Comparison of ENCODE assay signal across 11 mouse cellular contexts in the genomic region with DNA sequence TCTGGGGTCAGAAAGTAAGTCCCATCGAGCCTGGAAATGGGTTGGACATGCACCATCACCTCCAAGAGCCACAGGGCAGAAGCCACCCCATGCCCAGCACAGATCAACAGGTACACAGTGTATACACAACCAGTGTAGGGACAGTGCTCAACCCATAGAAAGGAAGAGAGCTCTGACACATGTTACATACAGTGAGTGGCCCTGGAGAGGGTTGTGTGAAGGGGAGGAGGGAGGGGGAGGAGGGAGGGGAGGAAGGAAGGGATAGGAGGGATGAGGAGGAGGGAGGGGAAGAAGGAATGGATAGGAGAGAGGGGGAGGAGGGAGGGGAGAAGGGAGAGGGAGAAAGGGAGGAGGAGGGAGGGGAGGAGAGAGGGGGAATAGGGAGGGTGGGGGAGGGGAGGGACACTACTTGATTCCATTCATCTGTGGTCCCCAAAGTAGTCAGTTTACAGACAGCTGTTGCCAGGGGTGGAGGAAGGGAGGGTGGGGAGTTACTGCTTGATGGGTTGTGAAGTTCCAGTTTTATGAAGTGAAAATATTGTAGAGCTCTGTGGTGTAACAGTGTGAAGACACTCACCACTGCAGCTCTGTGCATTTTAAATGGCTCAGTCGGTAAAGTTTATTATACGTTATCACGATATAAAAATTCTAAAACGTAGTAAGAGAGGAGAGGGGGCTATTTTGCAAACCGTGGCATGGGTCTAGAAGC. TPM values are rescaled to one million over a fixed set of nuclear protein-coding genes. Genes with fewer than 3 reads are reported as not detected.
DNase-seq lines count a peak whose midpoint lies in the region; ATAC-seq lines count a peak whose summit lies in the region.
"Had no signal": no experiment of that assay in that cellular context is flagged by ENCODE, and none has a peak within 500 bp of the region (broad histone marks: within the 10 kb centered on the region; RNA-seq: fewer than 3 reads in every experiment).

No protein-coding gene starts in this region.

- no peak for DNase-seq in kidney, postnatal 25 days
- no peak for DNase-seq in gastrocnemius, postnatal 4 days (ENCODE audit: low spot score in 2 of 2)
- no peak for DNase-seq in natural killer cell, adult 2 months (ENCODE audit: low spot score in 2 of 2)
- DNase-seq: kidney, adult 8-10 months; lung, adult 18-20 months had no signal

- no peak overlapping the region for H3K27ac ChIP-seq in kidney, embryonic 16.5 days (ENCODE audit: low read length)
- H3K27ac ChIP-seq in embryonic facial prominence, embryonic 12.5 days = no peak overlapping the region
- 0 out of 2 replicates have a peak overlapping the region, but pooled peaks have one; percentile 31 for H3K27ac ChIP-seq in hindbrain, embryonic 16.5 days (ENCODE audit: low read depth, low read length)
- 0 out of 2 replicates have a peak overlapping the region, but pooled peaks have one; percentile 3 for H3K27ac ChIP-seq in neural tube, embryonic 12.5 days

- H3K4me2 ChIP-seq in kidney, embryonic 16.5 days (replicated peaks; ENCODE audit: low read depth, low read length) = no peak overlapping the region
- no peak overlapping the region for H3K4me2 ChIP-seq in embryonic facial prominence, embryonic 12.5 days (replicated peaks)
- H3K4me2 ChIP-seq in hindbrain, embryonic 16.5 days (ENCODE audit: low read length) = no peak overlapping the region
- H3K4me2 ChIP-seq in neural tube, embryonic 12.5 days (replicated peaks) = peak overlapping the region; percentile 24; the same call in 1 of the 2 replicates

- no peaks in the 10 kb centered on the region for H3K27me3 ChIP-seq in kidney, embryonic 16.5 days (ENCODE audit: insufficient read depth, low read length)
- no peaks in the 10 kb centered on the region; the same call in 1 of the 2 replicates for H3K27me3 ChIP-seq in embryonic facial prominence, embryonic 12.5 days
- H3K27me3 ChIP-seq in hindbrain, embryonic 16.5 days (replicated peaks; ENCODE audit: control insufficient read depth, insufficient read depth, low read length) = no peaks in the 10 kb centered on the region
- peaks cover 19% of the 10 kb centered on the region for H3K27me3 ChIP-seq in neural tube, embryonic 12.5 days (replicated peaks)

- H3K4me1 ChIP-seq in kidney, embryonic 16.5 days (ENCODE audit: insufficient read depth, low read length) = peaks cover 3% of the 10 kb centered on the region; the same call in 1 of the 2 replicates
- H3K4me1 ChIP-seq in embryonic facial prominence, embryonic 12.5 days = 0 out of 2 replicates have a peak, but pooled peaks cover 11% of the 10 kb centered on the region
- peaks cover 40% of the 10 kb centered on the region for H3K4me1 ChIP-seq in hindbrain, embryonic 16.5 days (ENCODE audit: control insufficient read depth, insufficient read depth, low read depth, low read length)
- H3K4me1 ChIP-seq in neural tube, embryonic 12.5 days = peaks cover 74% of the 10 kb centered on the region

- peak; percentile 77 for ATAC-seq in kidney, embryonic 16.5 days (ENCODE audit: low FRiP score, low TSS enrichment)
- peak; percentile 63; the same call in 1 of the 2 replicates for ATAC-seq in embryonic facial prominence, embryonic 12.5 days (ENCODE audit: insufficient number of reproducible peaks, insufficient read depth, low FRiP score, low TSS enrichment)
- peak; percentile 24; the same call in 1 of the 2 replicates for ATAC-seq in hindbrain, embryonic 16.5 days
- ATAC-seq in neural tube, embryonic 12.5 days (ENCODE audit: low FRiP score, low read depth) = peak; percentile 56
- no peak for ATAC-seq in inflammation-experienced regulatory T-cells, adult 6 months

- no peaks in the 10 kb centered on the region for H3K36me3 ChIP-seq in kidney, embryonic 16.5 days (ENCODE audit: insufficient read depth, low read length)
- no peaks in the 10 kb centered on the region for H3K36me3 ChIP-seq in embryonic facial prominence, embryonic 12.5 days
- no peaks in the 10 kb centered on the region for H3K36me3 ChIP-seq in hindbrain, embryonic 16.5 days (ENCODE audit: control insufficient read depth, insufficient read depth, low read length)
- H3K36me3 ChIP-seq in neural tube, embryonic 12.5 days = no peaks in the 10 kb centered on the region

- H3K4me3 ChIP-seq in kidney, embryonic 16.5 days (ENCODE audit: low read length) = no peak overlapping the region
- H3K4me3 ChIP-seq in embryonic facial prominence, embryonic 12.5 days = no peak overlapping the region
- H3K4me3 ChIP-seq in hindbrain, embryonic 16.5 days (ENCODE audit: low read length) = no peak overlapping the region
- no peak overlapping the region for H3K4me3 ChIP-seq in neural tube, embryonic 12.5 days

- H3K9me3 ChIP-seq in kidney, embryonic 16.5 days (ENCODE audit: low read length) = no peaks in the 10 kb centered on the region
- no peaks in the 10 kb centered on the region for H3K9me3 ChIP-seq in embryonic facial prominence, embryonic 12.5 days
- no peaks in the 10 kb centered on the region for H3K9me3 ChIP-seq in hindbrain, embryonic 16.5 days (ENCODE audit: control insufficient read depth, low read length)
- H3K9me3 ChIP-seq in neural tube, embryonic 12.5 days = no peaks in the 10 kb centered on the region

- no peak overlapping the region for H3K9ac ChIP-seq in kidney, embryonic 16.5 days (replicated peaks; ENCODE audit: low read length)
- no peak overlapping the region for H3K9ac ChIP-seq in embryonic facial prominence, embryonic 12.5 days
- H3K9ac ChIP-seq in hindbrain, embryonic 16.5 days (ENCODE audit: low read depth, low read length) = no peak overlapping the region
- peak overlapping the region; percentile 13; the same call in 1 of the 2 replicates for H3K9ac ChIP-seq in neural tube, embryonic 12.5 days

- 58% methylated on average over 6 of the region's 6 CpGs for WGBS in kidney, embryonic 16.5 days
- WGBS in embryonic facial prominence, embryonic 12.5 days = 73% methylated on average over 6 of the region's 6 CpGs
- 48% methylated on average over 6 of the region's 6 CpGs for WGBS in hindbrain, embryonic 16.5 days
- WGBS in neural tube, embryonic 12.5 days = 69% methylated on average over 6 of the region's 6 CpGs

RNA-seq across cellular contexts. Expression of a gene that starts 45.5 kb away (rescaled TPM):
- polyA plus RNA-seq in kidney, embryonic 16.5 days (2015; fragmentation: Nextera tagmentation; extraction: Ambion mirVana) = 6.2 and 6.4 TPM in 2 replicates
- polyA plus RNA-seq in embryonic facial prominence, embryonic 12.5 days (2016; fragmentation: Nextera tagmentation; extraction: Ambion mirVana) = 1.4 and 1.9 TPM in 2 replicates
- 17.4 and 23.1 TPM in 2 replicates for polyA plus RNA-seq in hindbrain, embryonic 16.5 days (2015; fragmentation: Nextera tagmentation; extraction: Ambion mirVana)
- 24.0 and 26.2 TPM in 2 replicates for polyA plus RNA-seq in neural tube, embryonic 12.5 days (2016; fragmentation: Nextera tagmentation; extraction: Ambion mirVana)
- 1 to 10 TPM; 1.2 to 2.3 TPM for total RNA-seq in gastrocnemius, postnatal 4 days (2021)
- polyA plus RNA-seq in inflammation-experienced regulatory T-cells, adult 6 months (2017; shearing (Covaris generic)) = not detected
- total RNA-seq: neutrophil, adult 5-6 weeks had no signal

Comparison
In these comparisons a context has a peak if more than half of its experiments do, and no peak if none do; other contexts are left out.
1. H3K27ac ChIP-seq: peak in hindbrain, embryonic 16.5 days (single experiment) and neural tube, embryonic 12.5 days (single experiment); none in kidney, embryonic 16.5 days (single experiment) and embryonic facial prominence, embryonic 12.5 days (single experiment).